Mouse (Mus musculus): ENCODE measurements around the gene Efs. TPM values are rescaled to one million over a fixed set of nuclear protein-coding genes. Genes with fewer than 3 reads are reported as not detected.

Gene Efs
- 3.3 TPM for polyA plus RNA-seq (2014; fragmentation: Illumina TruSeq; extraction: RNeasy Lipid Tissue Mini Kit (QIAGEN cat#74804); ENCODE audit: insufficient read depth, low read depth, low replicate concordance)

DNA sequence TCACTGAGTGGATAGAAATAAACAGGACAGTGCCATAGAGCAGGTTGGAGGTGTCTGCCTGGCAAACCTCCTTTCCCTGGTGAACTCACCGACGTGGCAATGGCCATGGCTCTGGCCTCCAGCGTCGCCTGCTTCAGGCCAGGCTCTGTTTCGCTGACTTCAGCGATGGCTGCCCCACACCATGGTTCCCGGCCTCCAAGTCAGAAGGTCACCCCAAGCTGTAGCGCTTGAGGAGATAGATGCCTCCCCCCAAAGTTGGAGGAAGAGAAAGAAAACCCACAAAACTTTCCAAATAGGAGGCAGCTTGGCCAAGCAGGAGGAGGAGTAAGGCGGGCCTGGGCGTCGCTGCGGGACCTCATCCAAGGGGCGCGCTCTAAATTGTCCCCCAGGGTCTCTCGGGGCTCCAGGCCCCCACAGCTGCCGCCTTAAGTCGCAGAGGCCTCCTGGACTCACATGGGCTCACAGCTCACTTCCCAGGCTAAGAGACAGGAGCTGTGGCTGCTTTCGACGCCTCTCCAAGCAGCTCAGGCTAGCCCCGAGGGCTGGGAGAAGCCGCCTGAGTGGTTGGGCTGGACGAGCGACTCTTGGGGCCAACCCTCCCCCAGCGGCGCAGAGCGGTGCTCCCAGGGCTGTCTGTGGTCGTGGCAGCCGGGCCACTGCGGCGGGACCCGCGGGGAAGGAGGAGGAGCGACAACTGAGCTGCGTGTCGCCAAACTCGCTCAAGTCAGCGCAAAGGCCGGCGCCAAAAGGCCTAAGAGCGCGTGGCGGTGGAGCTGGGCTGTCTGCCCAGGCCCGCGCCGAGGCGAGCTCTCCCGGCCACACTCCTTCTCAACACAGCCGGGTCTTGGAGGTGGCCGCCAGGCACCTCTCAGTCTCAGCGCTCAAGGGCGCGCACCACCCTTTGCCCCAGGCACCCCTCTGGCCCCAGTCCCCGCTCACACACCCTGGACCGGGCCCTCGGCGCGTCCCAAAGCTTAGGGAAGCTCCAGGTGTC is at the start of gene Efs:
Gene Efs (minus strand): TSS at position 778 of the 994 bp plus-strand sequence.

DNA sequence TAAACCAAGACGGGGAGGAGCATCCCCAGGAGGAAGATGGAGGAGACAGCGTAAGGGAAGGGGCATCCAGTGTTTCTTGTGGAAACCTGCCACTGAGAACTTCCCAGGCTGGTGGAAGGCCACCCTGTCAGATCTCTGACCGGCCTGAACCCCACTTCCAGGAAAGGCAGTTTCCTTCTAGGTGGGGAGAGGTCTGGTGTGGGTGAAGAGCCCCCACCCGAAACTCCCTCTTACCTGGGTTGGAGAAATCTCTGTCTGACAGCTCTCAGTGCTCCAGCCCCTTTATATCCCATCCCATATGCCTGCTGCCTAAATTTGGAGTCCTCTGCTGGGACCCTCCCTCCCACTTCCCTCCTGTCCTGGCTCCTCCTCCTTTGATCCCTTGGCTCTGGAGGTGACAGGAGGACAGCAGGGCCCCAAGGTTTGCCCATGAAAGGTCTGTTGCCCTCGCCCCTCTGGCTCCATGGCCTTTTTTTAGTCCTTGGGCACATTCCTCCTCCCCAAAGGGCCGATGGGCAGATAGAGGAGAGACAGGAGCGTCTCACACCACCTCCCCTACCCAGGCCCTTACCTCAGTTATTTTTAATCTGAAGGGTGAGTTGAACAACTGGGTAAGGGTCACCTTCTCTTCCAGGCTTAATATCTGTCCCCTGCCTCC is 40.5 kb upstream of the Efs start, which contains the start of gene Myh6:
Gene Myh6 (minus strand): TSS at position 608 of the 658 bp plus-strand sequence.

GRCm38 (mm10) chr14:54935904-54936830 is 10.2 kb upstream of the Efs start, which contains the start of gene Cmtm5:
Gene Cmtm5 (plus strand): TSS chr14:54936261.

DNA sequence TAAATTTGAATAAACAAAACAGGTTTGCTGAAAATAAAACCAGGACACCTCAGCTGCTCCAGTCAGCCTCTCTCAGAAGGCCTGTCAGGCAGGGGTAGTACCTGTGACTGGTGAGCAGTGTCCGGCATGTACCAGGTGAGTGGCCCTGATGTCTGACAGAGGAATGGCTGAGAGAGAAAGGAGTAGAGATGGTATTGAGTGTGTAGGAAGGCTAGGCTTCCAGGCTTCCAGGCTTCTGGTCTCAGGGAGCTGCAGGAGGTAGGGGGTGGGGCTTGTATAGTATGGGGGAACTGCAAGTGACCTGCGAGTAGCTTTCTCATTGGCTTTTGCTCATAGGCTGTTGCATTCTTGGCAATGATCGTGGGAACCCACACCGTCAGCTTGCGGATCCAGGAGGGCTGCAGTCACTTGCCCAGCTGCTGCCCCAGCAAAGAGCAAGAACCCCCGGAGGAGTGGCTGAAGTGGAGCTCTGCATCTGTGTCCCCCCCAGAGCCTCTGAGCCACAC is 6.8 kb upstream of the Efs start, which contains the start of gene Il25:
Gene Il25 (plus strand): TSS at position 51 of the 506 bp plus-strand sequence.

DNA sequence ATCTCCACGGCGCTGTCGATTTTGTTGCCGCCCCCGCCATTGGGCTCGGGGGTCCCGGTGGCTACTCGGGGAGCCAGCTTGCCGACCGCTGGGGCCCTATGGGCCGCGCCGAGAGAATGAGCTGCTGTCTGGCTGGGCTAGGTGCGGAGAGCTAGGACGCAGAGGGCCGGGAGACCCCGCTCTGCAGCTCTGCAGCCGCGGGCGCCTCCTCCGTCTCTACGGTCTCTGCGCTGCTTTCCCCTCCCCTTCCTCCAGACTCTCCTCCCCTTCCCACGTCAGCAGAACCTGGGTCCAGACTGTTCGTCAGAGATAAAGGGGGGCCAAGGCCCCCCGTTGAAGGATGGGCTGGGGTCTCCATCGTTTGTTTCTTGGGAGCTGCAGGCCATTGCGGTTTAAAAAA is 13.0 kb downstream of the Efs start, which contains the start of gene Slc22a17:
Gene Slc22a17 (minus strand): TSS at position 247 of the 400 bp plus-strand sequence.

GRCm38 (mm10) chr14:54892200-54892599 is 33.7 kb downstream of the Efs start, which contains the start of gene Pabpn1:
Gene Pabpn1 (plus strand): TSS chr14:54892500.

GRCm38 (mm10) chr14:54883154-54884021 is 42.5 kb downstream of the Efs start, which contains the start of the genes Bcl2l2 and Gm20521:
Gene Bcl2l2 (plus strand): TSS chr14:54883377.
Gene Gm20521 (plus strand): TSS chr14:54883441.

DNA sequence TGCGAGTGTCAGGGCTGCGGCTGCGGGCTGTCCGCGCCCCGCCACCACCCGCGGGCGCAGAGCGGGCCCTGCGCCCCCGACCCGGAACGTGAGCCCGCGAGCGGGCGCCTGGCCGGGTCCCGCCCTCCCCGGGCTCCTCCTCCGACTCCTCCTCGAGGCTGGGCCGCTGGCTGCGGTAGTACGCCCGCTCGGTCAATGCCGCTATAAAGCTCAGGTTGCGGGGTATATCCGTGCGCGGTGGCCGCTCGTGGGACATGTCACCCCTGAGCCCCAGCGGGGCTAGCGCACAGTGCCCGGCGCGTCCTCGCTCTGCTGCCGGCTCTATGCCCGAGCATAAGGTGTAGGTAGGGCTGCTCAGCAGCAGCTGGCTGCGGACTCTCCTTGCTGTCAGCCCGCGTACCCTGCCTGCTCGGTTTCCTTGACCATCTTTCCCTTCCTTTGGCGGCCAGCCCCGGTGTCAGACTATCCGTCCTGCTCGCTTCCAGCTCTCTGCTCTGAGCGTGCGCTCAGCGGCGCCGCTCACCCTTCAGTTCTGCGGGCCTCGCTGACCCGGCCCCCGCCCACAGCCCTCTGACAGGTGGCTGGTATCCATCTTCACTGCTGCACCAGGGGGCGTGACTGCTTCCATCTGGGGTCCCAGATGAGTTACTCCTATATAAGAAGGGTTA is 48.7 kb downstream of the Efs start, which contains the start of gene Ppp1r3e:
Gene Ppp1r3e (minus strand): TSS at position 503 of the 668 bp plus-strand sequence.

DNA sequence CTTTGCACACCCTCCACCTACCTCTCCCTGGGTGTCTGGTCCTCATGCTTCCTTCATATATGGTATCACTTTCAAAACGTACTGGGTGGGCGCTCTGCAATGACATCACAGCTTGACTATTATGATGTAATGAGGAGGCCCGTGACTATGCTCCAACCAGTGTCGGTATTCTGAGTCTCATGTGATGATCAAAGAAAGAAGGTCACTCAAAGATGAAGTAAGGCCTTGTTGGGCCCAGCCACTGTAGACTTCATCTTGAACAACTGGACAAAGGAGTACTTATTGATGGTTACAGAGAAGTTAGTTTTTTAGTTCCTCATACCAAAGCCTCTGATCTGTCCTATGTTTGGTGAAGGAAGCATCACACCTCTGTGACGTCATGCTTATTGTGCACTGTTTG is 55.1 kb downstream of the Efs start, which contains the start of gene Homez:
Gene Homez (minus strand): TSS at position 101 of the 400 bp plus-strand sequence.

Other genes starting within 250 kb of the Efs start
- 34.3 TPM for gene 1700123O20Rik, start 239.9 kb downstream of the Efs start, polyA plus RNA-seq (2014; fragmentation: Illumina TruSeq; extraction: RNeasy Lipid Tissue Mini Kit (QIAGEN cat#74804); ENCODE audit: insufficient read depth, low read depth, low replicate concordance)
- 54.6 TPM for gene Acin1, start 239.2 kb downstream of the Efs start, polyA plus RNA-seq (2014; fragmentation: Illumina TruSeq; extraction: RNeasy Lipid Tissue Mini Kit (QIAGEN cat#74804); ENCODE audit: insufficient read depth, low read depth, low replicate concordance)
- gene Gm29776, start 227.3 kb downstream of the Efs start, polyA plus RNA-seq (2014; fragmentation: Illumina TruSeq; extraction: RNeasy Lipid Tissue Mini Kit (QIAGEN cat#74804); ENCODE audit: insufficient read depth, low read depth, low replicate concordance): 0.12 TPM
- 0.77 TPM for gene Cebpe, start 214.0 kb downstream of the Efs start, polyA plus RNA-seq (2014; fragmentation: Illumina TruSeq; extraction: RNeasy Lipid Tissue Mini Kit (QIAGEN cat#74804); ENCODE audit: insufficient read depth, low read depth, low replicate concordance)
- 1.4 TPM for gene Slc7a8, start 144.2 kb downstream of the Efs start, polyA plus RNA-seq (2014; fragmentation: Illumina TruSeq; extraction: RNeasy Lipid Tissue Mini Kit (QIAGEN cat#74804); ENCODE audit: insufficient read depth, low read depth, low replicate concordance)
- not detected for gene Rnf212b, start 112.0 kb downstream of the Efs start, polyA plus RNA-seq (2014; fragmentation: Illumina TruSeq; extraction: RNeasy Lipid Tissue Mini Kit (QIAGEN cat#74804); ENCODE audit: insufficient read depth, low read depth, low replicate concordance)
- gene Homez, start 55.2 kb downstream of the Efs start, polyA plus RNA-seq (2014; fragmentation: Illumina TruSeq; extraction: RNeasy Lipid Tissue Mini Kit (QIAGEN cat#74804); ENCODE audit: insufficient read depth, low read depth, low replicate concordance): 2.8 TPM
- gene Ppp1r3e, start 48.6 kb downstream of the Efs start, polyA plus RNA-seq (2014; fragmentation: Illumina TruSeq; extraction: RNeasy Lipid Tissue Mini Kit (QIAGEN cat#74804); ENCODE audit: insufficient read depth, low read depth, low replicate concordance): 8.1 TPM
- 36.2 TPM for gene Bcl2l2, start 42.7 kb downstream of the Efs start, polyA plus RNA-seq (2014; fragmentation: Illumina TruSeq; extraction: RNeasy Lipid Tissue Mini Kit (QIAGEN cat#74804); ENCODE audit: insufficient read depth, low read depth, low replicate concordance)
- gene Gm20521, start 42.7 kb downstream of the Efs start, polyA plus RNA-seq (2014; fragmentation: Illumina TruSeq; extraction: RNeasy Lipid Tissue Mini Kit (QIAGEN cat#74804); ENCODE audit: insufficient read depth, low read depth, low replicate concordance): not detected
- gene Pabpn1, start 33.6 kb downstream of the Efs start, polyA plus RNA-seq (2014; fragmentation: Illumina TruSeq; extraction: RNeasy Lipid Tissue Mini Kit (QIAGEN cat#74804); ENCODE audit: insufficient read depth, low read depth, low replicate concordance): 89.4 TPM
- 9.3 TPM for gene Slc22a17, start 13.0 kb downstream of the Efs start, polyA plus RNA-seq (2014; fragmentation: Illumina TruSeq; extraction: RNeasy Lipid Tissue Mini Kit (QIAGEN cat#74804); ENCODE audit: insufficient read depth, low read depth, low replicate concordance)
- not detected for gene Il25, start 6.6 kb upstream of the Efs start, polyA plus RNA-seq (2014; fragmentation: Illumina TruSeq; extraction: RNeasy Lipid Tissue Mini Kit (QIAGEN cat#74804); ENCODE audit: insufficient read depth, low read depth, low replicate concordance)
- gene Cmtm5, start 10.1 kb upstream of the Efs start, polyA plus RNA-seq (2014; fragmentation: Illumina TruSeq; extraction: RNeasy Lipid Tissue Mini Kit (QIAGEN cat#74804); ENCODE audit: insufficient read depth, low read depth, low replicate concordance): not detected
- 170 TPM for gene Myh6, start 40.8 kb upstream of the Efs start, polyA plus RNA-seq (2014; fragmentation: Illumina TruSeq; extraction: RNeasy Lipid Tissue Mini Kit (QIAGEN cat#74804); ENCODE audit: insufficient read depth, low read depth, low replicate concordance)
- not detected for gene Gm17428, start 50.8 kb upstream of the Efs start, polyA plus RNA-seq (2014; fragmentation: Illumina TruSeq; extraction: RNeasy Lipid Tissue Mini Kit (QIAGEN cat#74804); ENCODE audit: insufficient read depth, low read depth, low replicate concordance)
- gene Myh7, start 68.5 kb upstream of the Efs start, polyA plus RNA-seq (2014; fragmentation: Illumina TruSeq; extraction: RNeasy Lipid Tissue Mini Kit (QIAGEN cat#74804); ENCODE audit: insufficient read depth, low read depth, low replicate concordance): 10.6 TPM
- gene Ngdn, start 89.3 kb upstream of the Efs start, polyA plus RNA-seq (2014; fragmentation: Illumina TruSeq; extraction: RNeasy Lipid Tissue Mini Kit (QIAGEN cat#74804); ENCODE audit: insufficient read depth, low read depth, low replicate concordance): 49.9 TPM
- gene Zfhx2, start 166.2 kb upstream of the Efs start, polyA plus RNA-seq (2014; fragmentation: Illumina TruSeq; extraction: RNeasy Lipid Tissue Mini Kit (QIAGEN cat#74804); ENCODE audit: insufficient read depth, low read depth, low replicate concordance): 0.37 TPM
- 7.4 TPM for gene Thtpa, start 168.7 kb upstream of the Efs start, polyA plus RNA-seq (2014; fragmentation: Illumina TruSeq; extraction: RNeasy Lipid Tissue Mini Kit (QIAGEN cat#74804); ENCODE audit: insufficient read depth, low read depth, low replicate concordance)
- 16.4 TPM for gene Ap1g2, start 180.5 kb upstream of the Efs start, polyA plus RNA-seq (2014; fragmentation: Illumina TruSeq; extraction: RNeasy Lipid Tissue Mini Kit (QIAGEN cat#74804); ENCODE audit: insufficient read depth, low read depth, low replicate concordance)
- gene Jph4, start 190.8 kb upstream of the Efs start, polyA plus RNA-seq (2014; fragmentation: Illumina TruSeq; extraction: RNeasy Lipid Tissue Mini Kit (QIAGEN cat#74804); ENCODE audit: insufficient read depth, low read depth, low replicate concordance): 0.07 TPM

All from lung, adult 10 weeks (tissue).